Mouse (Mus musculus) liver, adult 2 months (tissue): ENCODE measurements at regions not wholly inside any gene's neighbourhood (a gene's known extent, or its start where the extent isn't known, plus 50 kb on each side); places are given as distances from the start of the nearest gene placed in this dataset.

Source experiments
- CTCF ChIP-seq: fragments of 200-500 bp; IDR thresholded peaks from 2 replicates; pipeline ENCODE4 v1.5.1; 2011; ENCODE audit warnings: low read depth, low read length, control low read depth
- POLR2A ChIP-seq: fragments of 200-500 bp; IDR thresholded peaks from 2 replicates; pipeline ENCODE4 v1.6.1; 2011; ENCODE audit warnings: low read length, control low read depth; ENCODE audit not compliant: insufficient read depth; ENCODE audit errors: extremely low read depth

- TF ChIP-seq POLR2A (no peak), CTCF (no peak)
These were observed 104.0 kb upstream of the Tle3 start for GRCm38 (mm10) chr9:61268162-61268561.
